Mouse (Mus musculus): ENCODE results near the gene Twist2.

Gene Twist2

DNA sequence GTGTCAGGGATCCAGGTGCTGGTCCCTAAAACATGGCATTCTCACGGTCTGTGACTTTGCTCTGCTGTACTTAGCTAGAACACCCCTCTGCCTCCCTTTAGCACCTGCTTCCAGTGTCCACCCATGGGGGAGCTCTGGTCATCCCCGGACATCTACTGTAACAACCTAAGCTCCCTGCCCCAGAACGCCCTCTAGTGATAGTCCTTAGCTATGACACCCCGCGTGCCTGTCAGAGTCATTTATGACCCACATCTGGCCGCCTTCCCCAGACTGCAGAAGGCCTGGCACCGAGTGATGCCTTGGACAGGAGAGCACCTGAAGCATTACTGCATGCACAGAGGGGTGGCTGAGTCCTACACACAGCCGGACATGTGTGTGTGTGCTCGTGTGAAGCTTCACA lies 18.0 kb downstream of the Twist2 start:
- peak; percentile 55 for DNase-seq (ENCODE audit: low read depth)

DNA sequence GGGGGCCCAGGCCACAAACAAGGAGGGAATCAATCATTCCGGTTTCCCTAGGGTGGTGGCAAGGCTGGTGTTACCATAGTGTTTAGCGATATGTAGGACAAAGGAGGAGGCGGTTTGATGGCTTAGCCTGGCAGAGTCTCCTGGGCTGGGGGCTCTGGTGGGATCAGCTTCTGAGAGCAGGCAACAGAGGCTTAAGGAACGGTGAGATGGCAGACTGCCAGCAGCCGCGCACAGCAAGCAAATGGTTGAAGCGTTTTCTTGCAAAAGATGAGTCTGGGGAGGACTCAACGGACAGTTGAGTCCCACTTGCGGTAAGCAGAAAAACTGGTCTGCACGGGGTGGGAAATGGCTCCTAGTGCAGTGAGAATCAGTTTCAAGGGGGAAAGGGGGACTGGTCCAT lies 19.3 kb downstream of the Twist2 start:
- DNase-seq (ENCODE audit: low read depth), result peak; percentile 34

DNA sequence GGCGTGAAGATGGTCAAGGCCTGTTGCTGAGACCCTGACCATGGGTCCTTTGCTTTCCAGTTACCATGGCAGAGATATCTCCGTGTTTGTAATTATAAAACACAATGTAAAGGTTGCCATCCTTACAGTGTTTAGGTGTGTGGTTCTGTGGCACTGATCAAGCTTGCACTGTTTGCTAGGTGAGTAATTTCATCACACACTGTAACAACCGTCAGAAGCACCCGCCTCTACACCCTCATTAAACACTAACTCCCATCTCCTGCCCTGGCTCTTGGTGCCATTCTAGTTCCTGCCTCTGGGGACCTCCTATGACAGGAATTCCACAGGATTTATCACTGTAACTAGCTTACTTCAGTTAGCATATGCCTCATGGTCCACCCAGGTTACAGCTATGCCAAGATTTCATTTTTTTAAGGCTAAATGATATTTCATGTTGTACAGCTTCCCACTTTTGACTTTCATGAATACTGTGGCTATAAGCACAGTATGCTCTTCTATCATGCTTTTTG lies 21.1 kb downstream of the Twist2 start:
- no peak for DNase-seq (ENCODE audit: low read depth)

DNA sequence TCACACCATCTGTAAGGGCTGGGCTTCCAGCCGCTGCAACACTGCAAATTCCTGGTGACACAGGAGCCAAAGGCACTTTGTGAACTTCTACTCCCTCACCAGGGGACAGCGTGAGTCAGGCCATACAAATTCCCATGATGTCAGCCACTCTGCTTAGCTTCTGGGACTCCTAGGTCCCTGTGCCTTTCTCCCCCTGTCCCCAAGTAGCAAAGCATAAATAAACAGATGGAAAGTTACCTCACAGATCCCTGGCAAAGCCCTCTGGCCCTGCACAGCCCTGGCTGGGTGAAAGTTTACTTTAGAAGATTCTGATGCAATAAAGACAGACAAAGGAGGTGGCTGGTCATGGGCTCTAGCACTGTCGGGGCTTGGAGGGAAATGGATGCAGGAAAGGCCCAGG lies 22.3 kb downstream of the Twist2 start:
- peak; percentile 44 for DNase-seq (ENCODE audit: low read depth)

DNA sequence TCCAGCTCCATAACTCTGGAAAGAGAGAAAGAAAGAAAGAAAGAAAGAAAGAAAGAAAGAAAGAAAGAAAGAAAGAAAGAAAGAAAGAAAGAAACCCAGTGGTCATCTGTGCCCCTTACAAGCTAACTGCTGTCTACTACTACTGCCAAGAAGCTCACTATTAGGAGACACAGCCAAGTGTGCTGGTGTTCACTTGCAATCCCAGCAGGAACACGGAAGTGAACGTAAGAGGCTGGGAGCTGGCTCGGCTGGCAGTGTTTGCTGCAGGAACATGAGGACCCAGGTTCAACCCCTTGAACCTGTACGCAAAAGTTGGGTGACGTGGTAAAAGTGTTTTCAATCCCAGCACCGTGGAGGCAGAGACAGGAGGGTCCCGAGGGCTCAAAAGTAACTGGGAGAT lies 22.7 kb downstream of the Twist2 start:
- DNase-seq (ENCODE audit: low read depth), result no peak

DNA sequence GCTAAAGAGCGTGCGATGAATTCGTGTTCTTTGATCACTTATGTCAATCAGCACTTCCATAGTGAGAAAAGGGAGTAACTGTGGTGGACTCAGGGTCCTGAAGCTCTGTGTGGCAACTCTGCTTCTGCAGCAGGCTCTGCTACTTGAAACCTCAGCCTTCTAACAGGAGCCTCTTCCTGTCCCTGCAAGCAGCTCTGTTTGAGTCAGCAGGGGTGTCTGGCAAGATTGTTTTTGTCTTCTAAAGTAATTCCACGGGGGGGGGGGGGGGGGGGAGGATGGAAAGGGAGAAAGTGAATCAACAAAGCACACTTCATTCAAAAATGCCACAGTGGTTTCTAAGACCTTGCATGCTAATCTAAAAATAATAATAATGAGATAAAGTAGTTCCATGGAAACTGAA lies 24.0 kb downstream of the Twist2 start:
- peak; percentile 65 for DNase-seq (ENCODE audit: low read depth)

DNA sequence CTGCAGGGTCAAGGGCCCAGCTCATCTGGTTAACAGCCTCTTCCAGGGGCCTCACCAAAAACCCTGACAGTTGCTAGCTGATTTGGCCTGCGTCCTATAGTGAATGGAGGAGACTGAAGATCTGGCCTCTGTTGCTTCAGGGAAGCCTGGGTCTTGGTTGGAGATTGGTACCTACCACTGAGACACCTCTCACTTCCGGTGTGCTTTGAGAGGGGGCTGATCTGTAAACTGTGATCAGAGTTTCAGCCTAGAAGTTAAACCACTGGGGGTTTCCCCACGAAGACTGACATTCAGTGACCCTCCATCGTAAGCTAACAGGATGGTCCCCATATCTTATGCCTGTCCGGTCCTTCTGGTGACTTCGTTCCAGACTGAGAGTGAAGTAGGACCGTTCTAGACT lies 30.7 kb downstream of the Twist2 start:
- DNase-seq (ENCODE audit: low read depth), result no peak

DNA sequence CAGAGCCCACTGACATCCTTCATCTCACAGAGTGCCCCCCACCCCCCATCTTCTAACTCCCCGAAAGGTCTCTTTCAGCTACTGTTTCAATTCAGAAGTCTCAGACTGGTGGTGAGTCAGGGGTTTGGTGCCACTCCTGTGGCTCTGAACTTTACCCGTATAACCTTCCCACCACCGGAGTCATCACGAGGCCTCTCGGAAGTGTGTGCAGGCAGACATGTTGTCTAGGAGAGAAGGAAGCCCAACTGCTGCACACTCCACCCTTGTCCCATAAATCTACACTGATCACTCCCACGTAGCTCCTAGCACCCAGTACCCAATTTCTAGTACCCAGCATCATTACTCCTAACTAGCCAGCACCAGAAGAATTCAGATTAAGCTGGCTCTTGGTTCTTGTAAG lies 38.3 kb downstream of the Twist2 start:
- no peak for DNase-seq (ENCODE audit: low read depth)

DNA sequence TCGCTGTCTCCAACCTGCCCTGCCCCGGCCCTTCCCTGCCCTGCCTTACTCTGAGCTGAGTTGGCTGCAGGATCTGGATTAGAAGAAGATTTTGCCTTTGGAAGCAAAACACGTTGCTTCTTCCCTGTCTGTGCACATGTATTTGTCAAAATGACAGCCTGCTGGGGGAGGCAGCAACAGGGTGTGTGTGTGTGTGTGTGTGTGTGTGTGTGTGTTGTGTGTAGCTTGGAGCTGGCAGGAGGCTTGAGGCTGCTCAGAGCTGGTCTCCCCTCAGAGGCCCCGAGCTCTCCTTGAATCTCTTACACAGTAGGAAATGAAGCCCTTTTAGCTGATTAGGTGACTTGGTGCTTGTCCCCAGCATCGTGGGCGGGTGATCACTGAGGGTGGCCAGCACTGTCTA lies 38.7 kb downstream of the Twist2 start:
- no peak for DNase-seq (ENCODE audit: low read depth)

DNA sequence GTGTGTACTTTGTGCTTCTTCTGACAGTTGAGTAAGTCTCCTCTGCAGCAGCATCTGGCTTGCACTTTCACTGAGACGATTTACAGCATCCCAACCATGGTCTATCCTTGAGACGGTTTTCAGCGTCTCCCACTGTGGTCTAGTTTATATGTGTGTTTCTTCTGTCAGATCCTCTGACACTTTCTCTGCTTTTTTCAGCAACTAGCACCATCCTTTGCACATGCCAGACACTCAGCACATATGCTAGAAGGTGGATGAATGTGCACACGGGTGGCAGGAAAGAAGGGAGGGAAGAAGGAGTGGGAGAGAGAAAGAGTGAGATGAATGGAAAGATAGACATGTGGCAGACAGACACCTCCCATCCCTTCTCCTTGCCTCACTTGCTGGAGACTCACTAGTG lies 43.0 kb downstream of the Twist2 start:
- DNase-seq (ENCODE audit: low read depth), result no peak

DNA sequence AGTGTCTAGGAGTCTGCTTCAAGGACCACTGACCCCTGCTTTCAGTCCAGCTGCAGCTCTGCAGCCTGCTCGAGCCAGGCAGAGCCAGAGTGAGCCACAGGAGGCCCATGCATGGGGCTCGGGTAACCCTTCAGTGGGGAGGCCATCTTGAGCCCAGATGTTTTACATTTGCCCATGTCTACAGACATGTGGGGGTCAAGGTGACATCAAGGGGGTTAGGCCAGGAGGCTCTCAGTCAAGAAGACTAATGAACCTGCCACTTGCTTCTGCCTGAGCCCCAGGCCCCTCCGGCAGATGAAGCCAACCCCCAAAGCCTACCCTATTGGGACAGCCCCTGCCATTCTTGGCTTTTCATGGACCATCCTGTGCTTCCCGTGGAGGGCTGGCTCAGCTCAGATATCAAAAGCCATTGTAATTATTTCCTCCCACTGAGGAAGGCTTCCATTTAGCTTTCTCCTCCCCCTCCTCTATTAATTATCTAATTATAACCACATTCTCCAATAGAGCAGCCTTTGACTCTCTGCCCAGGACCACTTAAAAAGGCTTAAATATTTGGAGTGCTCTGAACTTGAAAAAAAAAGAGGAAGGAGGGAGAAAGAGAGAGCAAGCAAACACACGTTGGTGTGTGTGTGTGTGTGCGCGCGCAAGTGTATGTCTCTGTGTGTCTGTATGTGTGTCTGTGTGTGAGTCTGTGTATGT lies 43.6 kb downstream of the Twist2 start:
- peak; percentile 66 for DNase-seq (ENCODE audit: low read depth)

DNA sequence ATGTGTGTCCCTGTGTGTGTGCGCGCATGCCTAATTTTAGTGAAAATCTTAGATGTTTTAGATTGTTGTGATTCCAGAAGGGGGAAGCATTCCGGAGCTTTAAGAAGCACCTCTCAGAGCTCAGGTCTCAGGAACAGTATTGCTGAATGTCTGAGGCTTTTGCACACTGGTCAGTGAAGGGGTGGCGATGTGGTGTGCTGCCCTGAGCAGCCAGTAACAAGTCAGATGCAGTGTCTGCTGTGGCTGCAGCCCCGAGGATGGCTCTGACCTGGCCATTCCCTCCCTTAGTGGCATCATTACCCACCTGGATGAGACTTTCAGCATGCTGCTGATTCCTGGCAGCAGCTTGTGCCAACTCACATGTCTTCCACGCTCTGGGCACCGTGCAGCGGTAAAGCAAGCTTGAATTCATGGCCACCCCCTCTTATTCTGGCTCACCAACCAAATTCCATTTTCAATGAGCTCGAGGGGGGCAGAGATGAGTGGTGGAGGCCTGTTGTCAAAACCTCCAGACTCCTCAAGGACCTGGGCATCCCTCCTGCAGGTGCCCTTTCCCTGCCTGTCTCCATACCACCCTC lies 44.2 kb downstream of the Twist2 start:
- DNase-seq (ENCODE audit: low read depth), result no peak

DNA sequence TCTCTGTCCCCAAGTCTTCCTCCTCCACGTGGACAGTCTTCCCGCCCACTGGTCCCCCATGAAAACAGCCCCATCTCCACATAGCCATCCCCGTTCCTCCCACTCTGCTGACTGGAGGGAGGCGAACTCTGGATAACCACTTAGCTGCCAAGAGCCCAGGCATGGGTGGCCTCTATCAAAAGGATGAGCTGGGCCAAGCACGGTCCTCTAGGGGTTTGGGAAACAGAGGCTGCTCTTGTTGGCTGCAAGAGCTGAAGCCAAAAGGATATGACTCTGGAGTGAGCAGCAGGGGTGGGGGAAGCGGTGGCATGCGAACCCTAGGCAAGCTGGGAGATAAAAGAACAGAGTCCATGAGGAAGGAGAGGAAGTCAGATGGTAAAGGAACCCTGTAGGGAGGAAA lies 50.0 kb downstream of the Twist2 start:
- DNase-seq (ENCODE audit: low read depth), result peak; percentile 34

DNA sequence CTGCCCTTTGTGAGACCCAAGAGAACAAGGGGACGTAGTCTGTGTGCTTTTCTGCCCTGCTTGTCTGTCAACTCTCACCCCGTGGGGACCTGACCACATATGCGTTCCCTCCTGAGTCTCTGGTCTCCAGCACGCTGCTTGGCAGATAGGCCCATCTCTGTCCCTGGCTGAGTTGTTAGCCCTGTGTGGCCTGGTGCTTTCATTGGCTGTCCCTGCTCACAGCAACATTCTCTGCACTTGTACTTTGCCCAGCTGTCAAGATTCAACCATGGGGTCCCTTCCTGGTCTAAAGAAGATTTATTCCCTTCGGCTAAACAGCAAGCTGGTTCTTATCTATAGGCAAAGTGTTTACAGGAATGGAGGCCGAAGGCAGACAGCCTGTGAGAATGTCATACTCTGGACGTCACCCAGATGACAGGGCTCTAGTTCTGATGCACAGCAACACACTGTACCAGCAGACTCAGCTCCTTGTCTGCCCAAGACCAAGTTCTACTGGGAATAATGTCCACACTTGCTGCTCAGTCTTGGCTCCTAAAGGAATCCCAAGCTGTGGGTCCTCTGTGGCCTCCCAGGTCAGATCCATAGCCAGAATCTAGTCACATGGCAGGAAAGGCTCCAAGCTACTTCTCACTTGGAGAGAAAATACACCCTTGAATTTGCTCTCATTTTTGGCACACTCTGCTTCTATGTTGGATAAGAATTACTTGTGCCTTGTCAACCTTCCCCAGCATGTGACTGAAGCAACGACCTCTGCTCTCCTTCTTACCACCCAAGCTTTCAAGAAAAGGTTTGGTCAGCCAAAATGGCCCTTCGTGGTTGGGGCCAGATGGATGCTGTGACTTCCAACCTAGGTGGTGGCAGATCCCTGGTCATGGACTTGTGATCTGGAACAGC lies 55.8 kb downstream of the Twist2 start:
- peak; percentile 57 for DNase-seq (ENCODE audit: low read depth)

DNA sequence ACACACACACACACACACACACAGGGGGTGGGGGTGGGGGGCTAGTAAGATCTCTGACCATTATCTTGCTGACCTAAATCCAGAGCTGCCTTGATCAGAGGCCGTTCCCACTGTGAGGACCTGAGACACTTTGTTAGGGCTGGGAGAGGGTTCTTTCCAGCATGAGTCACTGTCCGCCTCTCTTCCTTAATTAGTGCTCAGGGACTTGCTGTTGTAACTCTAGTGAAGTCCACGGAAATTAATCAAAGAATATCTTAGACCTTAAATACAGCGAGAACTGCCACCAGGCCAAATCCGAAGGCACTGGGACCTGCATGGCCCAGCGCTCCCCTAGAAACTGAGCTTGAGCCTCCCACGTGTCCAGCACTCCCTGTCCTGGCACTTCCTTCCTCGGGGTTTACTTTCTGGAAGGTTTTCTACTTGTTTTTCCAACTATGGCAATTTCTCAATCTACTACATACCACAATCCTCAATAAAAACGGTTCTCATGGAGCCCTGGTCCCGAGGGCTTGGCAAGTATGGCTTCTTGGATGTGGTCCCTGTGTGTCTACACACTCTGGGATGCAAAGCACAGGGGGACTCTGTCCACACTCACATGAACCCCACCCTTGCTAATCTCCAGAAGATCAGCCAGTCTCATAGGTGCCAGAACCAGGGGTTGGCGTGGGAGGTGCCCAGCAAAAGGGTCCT lies 57.0 kb downstream of the Twist2 start:
- DNase-seq (ENCODE audit: low read depth), result peak; percentile 76

DNA sequence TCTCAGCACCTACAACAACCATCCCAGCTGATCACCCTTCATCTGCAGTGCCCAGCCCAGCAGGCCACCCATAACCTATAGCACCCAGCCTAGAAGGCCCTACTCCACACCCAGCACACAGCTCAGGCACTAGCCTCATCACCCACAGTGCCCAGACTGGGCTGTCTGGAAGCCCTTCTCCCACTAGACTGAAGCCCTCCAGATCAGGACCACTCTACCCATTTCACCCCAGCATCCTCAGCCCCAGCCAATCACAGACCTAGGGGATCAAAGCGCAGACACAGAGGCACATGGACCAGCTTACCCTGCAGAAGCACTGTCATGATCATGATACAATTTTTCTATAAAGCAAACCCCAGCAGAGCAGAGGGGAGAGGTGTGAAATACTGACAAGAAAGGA lies 57.6 kb downstream of the Twist2 start:
- no peak for DNase-seq (ENCODE audit: low read depth)

DNA sequence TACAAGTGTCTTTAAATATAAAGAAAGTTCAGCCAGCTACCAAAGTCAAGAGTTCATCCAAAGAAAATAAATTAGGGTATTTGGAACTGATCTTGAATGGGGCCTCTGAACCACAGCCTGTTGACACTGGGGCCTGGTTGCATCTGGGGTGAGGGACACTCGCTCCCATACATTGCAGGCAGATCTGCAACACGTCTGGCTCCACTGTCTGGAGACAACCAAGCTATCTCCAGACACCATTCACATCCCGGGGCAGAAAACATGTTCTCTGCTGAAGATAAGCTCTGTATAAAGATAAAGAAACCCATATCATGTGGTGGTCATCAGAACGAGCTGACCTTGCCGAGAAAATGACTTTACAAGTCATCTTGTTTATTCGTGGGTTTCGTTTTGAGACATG lies 60.2 kb downstream of the Twist2 start:
- no peak for DNase-seq (ENCODE audit: low read depth)

DNA sequence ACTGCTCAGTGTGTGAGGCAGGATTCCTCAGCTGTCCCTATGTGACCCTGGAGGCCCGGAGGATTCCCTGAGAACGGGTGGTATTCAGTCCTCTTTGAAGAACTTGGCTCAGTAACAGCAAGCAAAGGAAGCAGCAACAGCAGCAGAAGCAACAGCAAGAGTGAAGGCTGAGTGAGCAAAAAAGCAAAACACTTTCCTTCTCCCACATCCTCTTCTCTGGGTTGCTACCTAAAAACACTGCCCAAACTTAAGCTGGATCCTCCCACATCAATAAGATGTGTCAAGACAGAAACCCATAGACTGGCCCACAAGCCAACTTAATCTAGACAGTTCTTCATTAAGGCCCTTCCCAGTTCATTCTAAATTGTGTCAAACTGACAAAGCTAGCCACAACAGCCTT lies 64.7 kb downstream of the Twist2 start:
- DNase-seq (ENCODE audit: low read depth), result no peak

DNA sequence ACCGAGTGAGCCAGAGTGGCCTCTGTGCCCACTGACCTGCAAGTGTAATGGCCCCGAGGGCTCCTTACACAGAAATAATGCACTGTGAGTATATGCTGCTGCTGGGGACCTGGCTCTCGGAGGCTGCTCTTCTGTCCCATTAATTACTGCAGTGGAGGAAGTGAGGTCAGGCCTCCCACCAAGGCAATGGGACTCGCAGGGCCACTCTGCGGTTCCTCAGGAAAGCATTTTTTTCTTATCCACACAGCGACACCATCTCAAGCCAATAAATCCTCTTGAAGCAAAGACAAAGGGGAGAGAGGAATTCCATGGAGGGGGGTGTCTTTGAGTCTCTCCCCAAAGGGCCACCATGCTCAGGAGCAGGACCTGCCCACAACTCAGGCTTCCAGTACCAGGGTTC lies 69.8 kb downstream of the Twist2 start:
- no peak for DNase-seq (ENCODE audit: low read depth)

DNA sequence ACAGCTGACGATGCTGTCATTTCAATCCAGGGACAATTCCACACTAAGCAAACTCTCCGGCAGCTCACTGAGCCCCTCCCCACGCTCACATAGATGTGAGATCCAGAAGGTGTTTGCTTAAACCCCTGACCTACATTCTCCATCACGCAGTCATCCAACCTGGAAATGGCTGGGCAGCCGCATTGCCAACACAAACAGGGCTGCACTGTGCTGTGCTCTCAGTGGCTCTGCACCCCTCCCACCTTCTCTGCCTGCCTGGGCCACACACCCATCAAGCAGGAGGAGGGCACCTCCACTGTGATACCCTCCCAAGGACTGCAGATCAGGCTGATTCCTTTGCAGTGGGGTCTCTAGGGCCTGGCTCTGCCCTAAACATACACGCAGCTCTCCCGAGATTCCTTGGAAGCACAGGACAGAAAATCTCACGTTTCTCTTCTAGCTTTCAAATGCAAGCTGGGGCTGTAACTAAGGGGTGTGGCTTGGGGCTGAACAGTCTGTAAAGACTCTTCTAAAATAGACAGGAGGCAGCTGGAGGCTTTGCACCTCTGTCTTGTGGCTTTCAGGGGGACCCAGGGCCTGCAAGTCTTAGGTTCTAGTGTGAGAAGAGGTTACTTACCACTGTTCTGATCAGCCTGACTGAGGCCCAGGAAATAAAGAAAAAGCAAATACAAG lies 71.3 kb downstream of the Twist2 start:
- DNase-seq (ENCODE audit: low read depth), result peak; percentile 58

DNA sequence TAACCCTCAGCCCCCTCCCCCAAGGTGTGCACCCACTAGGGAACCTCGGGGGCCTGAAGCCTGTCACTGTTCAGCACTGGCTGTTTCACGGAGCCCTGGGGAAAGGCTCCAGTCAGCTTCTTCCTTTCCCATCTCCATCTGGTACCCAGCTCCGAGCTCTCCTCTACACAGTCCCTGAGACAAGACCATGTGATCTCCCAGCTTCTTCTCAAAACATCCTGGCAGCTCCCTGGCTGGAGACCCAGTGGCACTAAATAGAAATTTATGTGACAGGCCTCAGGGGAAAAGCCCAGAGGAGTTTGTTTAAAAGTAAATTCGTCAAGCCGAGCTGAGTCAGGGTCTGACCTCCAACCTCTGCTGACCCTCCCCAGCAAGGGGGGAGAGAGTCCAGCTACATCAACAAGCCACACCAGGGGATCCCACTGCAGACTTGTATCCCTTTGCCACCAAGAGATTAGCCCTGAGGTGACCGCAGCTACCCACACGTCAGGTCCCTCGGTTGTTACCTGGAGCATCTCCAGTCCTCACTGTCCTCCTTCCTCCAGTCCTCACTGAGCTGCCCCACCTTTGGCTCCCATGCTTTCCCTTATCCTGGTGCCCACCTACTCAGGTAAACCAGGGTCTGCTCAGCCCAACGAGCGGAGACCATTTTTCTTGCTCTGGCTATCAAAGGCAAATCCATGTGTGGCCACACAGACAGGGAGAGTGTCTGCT lies 72.5 kb downstream of the Twist2 start:
- peak; percentile 42 for DNase-seq (ENCODE audit: low read depth)

Data from NIH3T3 (cell line).